12 mouse cellular contexts compared by ENCODE assay signal in genomic region chr3:88503881-88504746, GRCm38 (mm10). TPM values are rescaled to one million over a fixed set of nuclear protein-coding genes. Genes with fewer than 3 reads are reported as not detected.
A peak's percentile ranks its signal among the peaks of the same experiment; 100 is the strongest.
DNase-seq lines count a peak whose midpoint lies in the region; ATAC-seq lines count a peak whose summit lies in the region.
"Had no signal": no experiment of that assay in that cellular context is flagged by ENCODE, and none has a peak within 500 bp of the region (broad histone marks: within the 10 kb centered on the region; RNA-seq: fewer than 3 reads in every experiment).

No protein-coding gene starts in this region.

- H3K4me3 ChIP-seq in heart, embryonic 14.5 days (ENCODE audit: control insufficient read depth in 1 of 2, insufficient read depth in 1 of 2, low read depth in 1 of 2, low read length in 2 of 2), result no peak overlapping the region
- H3K4me3 ChIP-seq in brown adipose tissue, adult 24 weeks (ENCODE audit: insufficient read depth, low read depth, low read length), result no peak overlapping the region
- H3K4me3 ChIP-seq in limb, embryonic 12.5 days (replicated peaks), result no peak overlapping the region

- 0 out of 2 replicates have a peak, but pooled peaks cover 5% of the 10 kb centered on the region for H3K36me3 ChIP-seq in heart, embryonic 14.5 days (ENCODE audit: control insufficient read depth, insufficient read depth, low read length)
- no peaks in the 10 kb centered on the region for H3K36me3 ChIP-seq in limb, embryonic 12.5 days
- H3K36me3 ChIP-seq: midbrain, embryonic 15.5 days had no signal

- H3K27me3 ChIP-seq in heart, embryonic 14.5 days (ENCODE audit: control insufficient read depth, insufficient read depth, low read length), result no peaks in the 10 kb centered on the region
- peaks cover 17% of the 10 kb centered on the region for H3K27me3 ChIP-seq in limb, embryonic 12.5 days

- no peak for ATAC-seq in heart, embryonic 14.5 days (ENCODE audit: insufficient number of reproducible peaks, insufficient read depth, low FRiP score, low read depth)
- no peak for ATAC-seq in limb, embryonic 12.5 days (ENCODE audit: insufficient number of reproducible peaks, insufficient read depth, low FRiP score, low TSS enrichment, low read depth)

- peaks cover 13 to 28% of the 10 kb centered on the region in 2 experiments for H3K4me1 ChIP-seq in heart, embryonic 14.5 days (ENCODE audit: control insufficient read depth in 2 of 2, insufficient read depth in 2 of 2, low read length in 2 of 2)
- peaks cover 15% of the 10 kb centered on the region for H3K4me1 ChIP-seq in brown adipose tissue, adult 24 weeks (ENCODE audit: control insufficient read depth, insufficient read depth, insufficient read length, low read length)
- H3K4me1 ChIP-seq in limb, embryonic 12.5 days (replicated peaks), result peaks cover 49% of the 10 kb centered on the region

- peak overlapping the region in 1 of 2 experiments; percentile 89; a peak in 2 of 4 replicates for H3K27ac ChIP-seq in heart, embryonic 14.5 days (replicated peaks in 1 of 2; ENCODE audit: control insufficient read depth in 1 of 2, insufficient read depth in 1 of 2, low read depth in 2 of 2, low read length in 2 of 2)
- peak overlapping the region; percentile 19; the same call in 1 of the 2 replicates for H3K27ac ChIP-seq in brown adipose tissue, adult 24 weeks (replicated peaks; ENCODE audit: low read depth, low read length)
- peak overlapping the region; percentile 85 for H3K27ac ChIP-seq in limb, embryonic 12.5 days

- peak overlapping the region; percentile 94; the same call in 1 of the 2 replicates for H3K4me2 ChIP-seq in heart, embryonic 14.5 days (ENCODE audit: low read length)
- H3K4me2 ChIP-seq in limb, embryonic 12.5 days, result peak overlapping the region; percentile 100; the same call in 1 of the 2 replicates

- no peaks in the 10 kb centered on the region for H3K9me3 ChIP-seq in heart, embryonic 14.5 days (ENCODE audit: control insufficient read depth, low read length)
- no peaks in the 10 kb centered on the region for H3K9me3 ChIP-seq in limb, embryonic 12.5 days
- H3K9me3 ChIP-seq: midbrain, embryonic 15.5 days had no signal

- H3K9ac ChIP-seq in heart, embryonic 14.5 days (ENCODE audit: low read length), result no peak overlapping the region
- no peak overlapping the region for H3K9ac ChIP-seq in limb, embryonic 12.5 days (replicated peaks)

- WGBS in heart, embryonic 14.5 days, result 44% methylated on average over 8 of the region's 8 CpGs
- 33% methylated on average over 8 of the region's 8 CpGs for WGBS in limb, embryonic 12.5 days

- DNase-seq in heart, adult 8-10 months (ENCODE audit: low spot score), result no peak
- peak; percentile 43 for DNase-seq in 3T3-L1 (ENCODE audit: low read depth, low spot score)
- DNase-seq in urinary bladder, adult 18-20 months (ENCODE audit: low spot score in 2 of 2), result no peak
- no peak for DNase-seq in thymus, postnatal 4 days
- no peak for DNase-seq in right cerebral cortex, postnatal 36 days (ENCODE audit: low spot score in 2 of 2)

RNA-seq across cellular contexts. Expression of gene Lmna, which starts 5.6 kb away (rescaled TPM):
- 76.7 and 84.1 TPM in 2 replicates for polyA plus RNA-seq in heart, embryonic 14.5 days (2014; fragmentation: Nextera tagmentation; extraction: Ambion mirVana)
- total RNA-seq in heart, adult 8-10 months (2022), result 100 to 1,000 TPM; 112 to 127 (median 118) TPM
- 33.8 and 35.7 TPM in 2 replicates for polyA plus RNA-seq in brown adipose tissue, adult 24 weeks (2012; ENCODE audit: insufficient read depth, insufficient read length, missing spikeins)
- 51.8 and 56.4 TPM in 2 replicates for polyA plus RNA-seq in limb, embryonic 12.5 days (2016; fragmentation: Nextera tagmentation; extraction: Ambion mirVana)

RNA-seq across cellular contexts. Expression of gene Mex3a, which starts 28.1 kb away (rescaled TPM):
- 9.0 and 11.0 TPM in 2 replicates for polyA plus RNA-seq in heart, embryonic 14.5 days (2014; fragmentation: Nextera tagmentation; extraction: Ambion mirVana)
- total RNA-seq in heart, adult 8-10 months (2022), result under 1 TPM; 0.28 to 0.44 (median 0.33) TPM
- 0.16 and 0.21 TPM in 2 replicates for polyA plus RNA-seq in brown adipose tissue, adult 24 weeks (2012; ENCODE audit: insufficient read depth, insufficient read length, missing spikeins)
- 37.4 and 38.0 TPM in 2 replicates for polyA plus RNA-seq in limb, embryonic 12.5 days (2016; fragmentation: Nextera tagmentation; extraction: Ambion mirVana)

RNA-seq across cellular contexts. Expression of gene Sema4a, which starts 43.1 kb away (rescaled TPM):
- polyA plus RNA-seq in heart, embryonic 14.5 days (2014; fragmentation: Nextera tagmentation; extraction: Ambion mirVana), result 0.94 and 1.4 TPM in 2 replicates
- 1 to 10 TPM; 2.6 to 4.7 (median 3.8) TPM for total RNA-seq in heart, adult 8-10 months (2022)
- 25.7 and 30.2 TPM in 2 replicates for polyA plus RNA-seq in brown adipose tissue, adult 24 weeks (2012; ENCODE audit: insufficient read depth, insufficient read length, missing spikeins)
- 8.0 and 8.3 TPM in 2 replicates for polyA plus RNA-seq in limb, embryonic 12.5 days (2016; fragmentation: Nextera tagmentation; extraction: Ambion mirVana)

RNA-seq across cellular contexts. Expression of gene Rab25, which starts 44.0 kb away (rescaled TPM):
- polyA plus RNA-seq in heart, embryonic 14.5 days (2014; fragmentation: Nextera tagmentation; extraction: Ambion mirVana), result 0.30 TPM in 1 of 2 replicates, not detected in the other
- not detected for total RNA-seq in heart, adult 8-10 months (2022)
- polyA plus RNA-seq in brown adipose tissue, adult 24 weeks (2012; ENCODE audit: insufficient read depth, insufficient read length, missing spikeins), result not detected in 2 replicates
- 2.6 and 3.5 TPM in 2 replicates for polyA plus RNA-seq in limb, embryonic 12.5 days (2016; fragmentation: Nextera tagmentation; extraction: Ambion mirVana)
- total RNA-seq: adrenal gland, adult 18-20 months; left cerebral cortex, postnatal 10 days had no signal
- polyA plus RNA-seq: forebrain, embryonic 14.5 days had no signal

RNA-seq across cellular contexts. Expression of gene Lamtor2, which starts 48.8 kb away (rescaled TPM):
- 75.6 and 87.5 TPM in 2 replicates for polyA plus RNA-seq in heart, embryonic 14.5 days (2014; fragmentation: Nextera tagmentation; extraction: Ambion mirVana)
- 100 to 1,000 TPM; 104 to 116 (median 107) TPM for total RNA-seq in heart, adult 8-10 months (2022)
- 209 and 224 TPM in 2 replicates for polyA plus RNA-seq in brown adipose tissue, adult 24 weeks (2012; ENCODE audit: insufficient read depth, insufficient read length, missing spikeins)
- 134 and 139 TPM in 2 replicates for polyA plus RNA-seq in limb, embryonic 12.5 days (2016; fragmentation: Nextera tagmentation; extraction: Ambion mirVana)
